Mouse (Mus musculus) kidney, adult 2 months (tissue): ENCODE data around the gene Ndufc1.
A peak's percentile ranks its signal among the peaks of the same experiment; 100 is the strongest.

Source experiments
- CTCF ChIP-seq: fragments of 200-500 bp; conservative IDR thresholded peaks from 2 replicates; pipeline ENCODE4 v1.5.1; 2011; ENCODE audit warnings: low read depth, mild to moderate bottlenecking, control low read depth, low read length, moderate library complexity, mixed read lengths; ENCODE audit not compliant: insufficient read depth, insufficient read length
- POLR2A ChIP-seq: fragments of 200-500 bp; IDR thresholded peaks from one replicate; pipeline ENCODE4 v1.6.1; 2011; ENCODE audit warnings: low read depth, low read length, control low read depth

- peak; percentile 50 for TF ChIP-seq CTCF
- TF ChIP-seq POLR2A = no peak
Observed at GRCm38 (mm10) chr3:51377878-51378664, 30.7 kb downstream of the Ndufc1 start.
